13 mouse cellular contexts compared by ENCODE assay signal in genomic region chr12:32057461-32058199, GRCm38 (mm10). TPM values are rescaled to one million over a fixed set of nuclear protein-coding genes. Genes with fewer than 3 reads are reported as not detected.
DNase-seq lines count a peak whose midpoint lies in the region; ATAC-seq and TF ChIP-seq lines count a peak whose summit lies in the region.
"Had no signal": no experiment of that assay in that cellular context is flagged by ENCODE, and none has a peak within 500 bp of the region (broad histone marks: within the 10 kb centered on the region; RNA-seq: fewer than 3 reads in every experiment).

No protein-coding gene starts in this region.

- no peak for ATAC-seq in G1E (ENCODE audit: extremely low read depth, insufficient number of reproducible peaks, low FRiP score, poor library complexity, severe bottlenecking)
- ATAC-seq in hindbrain, embryonic 15.5 days (ENCODE audit: low FRiP score, low read depth) = no peak
- no peak for ATAC-seq in midbrain, embryonic 15.5 days (replicated peaks)
- ATAC-seq: activated CD4-positive, CD25-positive, alpha-beta regulatory T cell, adult 4 months had no signal

- H3K27ac ChIP-seq in heart, embryonic 10.5 days = 0 out of 2 replicates have a peak overlapping the region, but pooled peaks have one; percentile 16
- H3K27ac ChIP-seq in hindbrain, embryonic 15.5 days (replicated peaks) = 0 out of 2 replicates have a peak overlapping the region, but pooled peaks have one; percentile 12
- H3K27ac ChIP-seq in midbrain, embryonic 15.5 days = no peak overlapping the region
- H3K27ac ChIP-seq in layer of hippocampus, adult 2 months = no peak overlapping the region
- H3K27ac ChIP-seq: embryonic facial prominence, embryonic 10.5 days; limb, embryonic 15.5 days had no signal

- peak overlapping the region; percentile 63 for H3K4me2 ChIP-seq in hindbrain, embryonic 15.5 days
- H3K4me2 ChIP-seq in midbrain, embryonic 15.5 days = peak overlapping the region; percentile 58
- H3K4me2 ChIP-seq: limb, embryonic 15.5 days had no signal

- TF ChIP-seq CTCF in G1E (IDR thresholded peaks at IDR 0.05; ENCODE audit: low read depth, low read length) = no peak
- no peak for TF ChIP-seq CTCF in layer of hippocampus, adult 2 months (conservative IDR thresholded peaks at IDR 0.05)

- no peaks in the 10 kb centered on the region for H3K27me3 ChIP-seq in heart, embryonic 10.5 days (ENCODE audit: insufficient read depth, poor library complexity, severe bottlenecking)
- H3K27me3 ChIP-seq in G1E (ENCODE audit: insufficient read depth, low read length) = no peaks in the 10 kb centered on the region
- H3K27me3 ChIP-seq in hindbrain, embryonic 15.5 days = no peaks in the 10 kb centered on the region
- H3K27me3 ChIP-seq in midbrain, embryonic 15.5 days (replicated peaks) = no peaks in the 10 kb centered on the region
- H3K27me3 ChIP-seq: limb, embryonic 15.5 days had no signal

- no peak overlapping the region for H3K9ac ChIP-seq in hindbrain, embryonic 15.5 days
- H3K9ac ChIP-seq in midbrain, embryonic 15.5 days = no peak overlapping the region
- H3K9ac ChIP-seq: limb, embryonic 15.5 days had no signal

- 84% methylated on average over 12 of the region's 12 CpGs for WGBS in heart, embryonic 10.5 days
- 59% methylated on average over 12 of the region's 12 CpGs for WGBS in hindbrain, embryonic 15.5 days
- whole genome bisulfite sequencing in midbrain, embryonic 15.5 days = 75% methylated on average over 12 of the region's 12 CpGs

- H3K4me3 ChIP-seq in heart, embryonic 10.5 days = no peak overlapping the region
- peak overlapping the region; percentile 81 for H3K4me3 ChIP-seq in G1E (ENCODE audit: low read depth, low read length)
- H3K4me3 ChIP-seq in hindbrain, embryonic 15.5 days = peak overlapping the region; percentile 89
- peak overlapping the region; percentile 80 for H3K4me3 ChIP-seq in midbrain, embryonic 15.5 days
- H3K4me3 ChIP-seq in layer of hippocampus, adult 2 months = no peak overlapping the region
- H3K4me3 ChIP-seq: embryonic facial prominence, embryonic 10.5 days; limb, embryonic 15.5 days had no signal

- intact Hi-C loops in heart, postnatal 25 days (cut with DNase I) = no loop called here

- DNase-seq in heart, embryonic 10.5 days (ENCODE audit: low spot score) = no peak
- DNase-seq in heart, adult 18-20 months = no peak
- no peak for DNase-seq in G1E (ENCODE audit: low spot score)
- no peak for DNase-seq in layer of hippocampus, adult 2 months (ENCODE audit: low spot score in 2 of 2)
- no peak for DNase-seq in heart, postnatal 25 days (ENCODE audit: low spot score)
- DNase-seq in embryo, embryonic 11 days = no peak
- DNase-seq: kidney, adult 11 months; layer of hippocampus, postnatal 36 days had no signal

- peaks cover 25% of the 10 kb centered on the region for H3K4me1 ChIP-seq in heart, embryonic 10.5 days
- H3K4me1 ChIP-seq in G1E (ENCODE audit: insufficient read depth, low read depth, low read length) = peaks cover 74% of the 10 kb centered on the region
- H3K4me1 ChIP-seq in hindbrain, embryonic 15.5 days (replicated peaks) = peaks cover 58% of the 10 kb centered on the region
- H3K4me1 ChIP-seq in midbrain, embryonic 15.5 days = peaks cover 50% of the 10 kb centered on the region

- no peaks in the 10 kb centered on the region for H3K36me3 ChIP-seq in heart, embryonic 10.5 days
- peaks cover 32% of the 10 kb centered on the region for H3K36me3 ChIP-seq in G1E (replicated peaks)
- no peaks in the 10 kb centered on the region for H3K36me3 ChIP-seq in hindbrain, embryonic 15.5 days
- H3K36me3 ChIP-seq in midbrain, embryonic 15.5 days (replicated peaks) = no peaks in the 10 kb centered on the region
- H3K36me3 ChIP-seq: limb, embryonic 15.5 days had no signal

- H3K9me3 ChIP-seq in heart, embryonic 10.5 days = no peaks in the 10 kb centered on the region
- no peaks in the 10 kb centered on the region for H3K9me3 ChIP-seq in G1E (replicated peaks)
- H3K9me3 ChIP-seq in hindbrain, embryonic 15.5 days = no peaks in the 10 kb centered on the region
- H3K9me3 ChIP-seq in midbrain, embryonic 15.5 days = no peaks in the 10 kb centered on the region
- H3K9me3 ChIP-seq: embryonic facial prominence, embryonic 10.5 days; limb, embryonic 15.5 days had no signal

RNA-seq across cellular contexts. Expression of gene Prkar2b, which starts 3.5 kb away (rescaled TPM):
- polyA plus RNA-seq in heart, embryonic 10.5 days (2016; fragmentation: Nextera tagmentation; extraction: Ambion mirVana) = 18.9 and 28.2 TPM in 2 replicates
- total RNA-seq in heart, adult 18-20 months (2021) = 10 to 100 TPM in 1 of 2 experiments, 1 to 10 TPM in 1; 3.7 to 34.5 TPM
- total RNA-seq in G1E (2014; fragmentation: Nextera tagmentation) (849 and 918 TPM in 2 replicates), G1E (2017) (488 and 524 TPM in 2 replicates)
- 179 and 203 TPM in 2 replicates for polyA plus RNA-seq in G1E (2012)
- 129 and 138 TPM in 2 replicates for polyA plus RNA-seq in hindbrain, embryonic 15.5 days (2015; fragmentation: Nextera tagmentation; extraction: Ambion mirVana)
- polyA plus RNA-seq in midbrain, embryonic 15.5 days (2015; fragmentation: Nextera tagmentation; extraction: Ambion mirVana) = 146 and 148 TPM in 2 replicates
- total RNA-seq in layer of hippocampus, adult 2 months (2021) = 10 to 100 TPM; 29.0 to 33.2 TPM
- total RNA-seq in heart, postnatal 25 days (2021) = 1 to 10 TPM; 5.3 to 6.2 TPM

Comparison
In these comparisons a context has a peak if more than half of its experiments do, and no peak if none do; other contexts are left out.
1. H3K27ac ChIP-seq: peak in heart, embryonic 10.5 days (single experiment) and hindbrain, embryonic 15.5 days (single experiment); none in midbrain, embryonic 15.5 days (single experiment) and layer of hippocampus, adult 2 months (single experiment).
2. H3K4me3 ChIP-seq: peak in G1E (single experiment), hindbrain, embryonic 15.5 days (single experiment) and midbrain, embryonic 15.5 days (single experiment); none in heart, embryonic 10.5 days (single experiment) and layer of hippocampus, adult 2 months (single experiment).
3. RNA of gene Prkar2b, which starts 3.5 kb away (total RNA-seq): 488 to 918 TPM in G1E; 3.7 to 34.5 TPM in heart, adult 18-20 months, 29.0 to 33.2 TPM in layer of hippocampus, adult 2 months and 5.3 to 6.2 TPM in heart, postnatal 25 days; every median in the first group is over 10 times any median in the second.